Mouse (Mus musculus) CH12.LX (cell line): ENCODE measurements around the gene Spin1.
"Not testable (repeated sequence)": the region's sequence is repeated elsewhere in the genome, so short reads cannot be mapped to it uniquely, and the experiment has no call there.

Experiments
- CTCF ChIP-seq, 2 experiments: IDR thresholded peaks in 1 of 2; conservative IDR thresholded peaks in 1 of 2; 2 replicates each; pipeline ENCODE4 v1.5.1; 2011 to 2012; ENCODE audit warnings: low read depth in 2 of 2, low read length in 2 of 2, improper control_type of control experiment in 1 of 2, inconsistent platforms in 1 of 2, mild to moderate bottlenecking in 1 of 2, moderate library complexity in 1 of 2
- ELF1 ChIP-seq: IDR thresholded peaks from 2 replicates; pipeline ENCODE4 v1.6.1; 2014; ENCODE audit warnings: low read depth, mild to moderate bottlenecking, inconsistent platforms, low read length, improper control_type of control experiment
- EP300 ChIP-seq: IDR thresholded peaks from 2 replicates; pipeline ENCODE4 v1.6.1; 2011; ENCODE audit warnings: low read length, improper control_type of control experiment
- IRF4 ChIP-seq: IDR thresholded peaks from 2 replicates; pipeline ENCODE4 v1.6.1; 2014; ENCODE audit warnings: low read depth, mild to moderate bottlenecking, inconsistent platforms, low read length, improper control_type of control experiment
- MAZ ChIP-seq: IDR thresholded peaks from 2 replicates; pipeline ENCODE4 v1.6.1; 2012; ENCODE audit warnings: low read depth, mild to moderate bottlenecking, inconsistent platforms, low read length, improper control_type of control experiment, moderate library complexity
- MEF2A ChIP-seq: IDR thresholded peaks from 2 replicates; pipeline ENCODE4 v1.6.1; 2014; ENCODE audit warnings: low read depth, mild to moderate bottlenecking, inconsistent platforms, low read length, improper control_type of control experiment, borderline replicate concordance
- NELFE ChIP-seq: IDR thresholded peaks from 2 replicates; pipeline ENCODE4 v1.6.1; 2011; ENCODE audit warnings: low read depth, low read length, improper control_type of control experiment
- NRF1 ChIP-seq: IDR thresholded peaks from 2 replicates; pipeline ENCODE4 v1.6.1; 2014; ENCODE audit warnings: low read depth, mild to moderate bottlenecking, inconsistent platforms, low read length, improper control_type of control experiment, moderate library complexity
- POLR2A ChIP-seq: IDR thresholded peaks from 2 replicates; pipeline ENCODE4 v1.6.1; 2011; ENCODE audit warnings: low read depth, mild to moderate bottlenecking, improper control_type of control experiment, low read length
- POLR2AphosphoS2 ChIP-seq: IDR thresholded peaks from 2 replicates; pipeline ENCODE4 v1.6.1; 2011; ENCODE audit warnings: low read depth, low read length, improper control_type of control experiment
- TCF12 ChIP-seq: IDR thresholded peaks from 2 replicates; pipeline ENCODE4 v1.6.1; 2014; ENCODE audit warnings: low read depth, mild to moderate bottlenecking, inconsistent platforms, low read length, improper control_type of control experiment
- USF1 ChIP-seq: IDR thresholded peaks from 2 replicates; pipeline ENCODE4 v1.6.1; 2014; ENCODE audit warnings: low read depth, mild to moderate bottlenecking, inconsistent platforms, low read length, improper control_type of control experiment
- ZC3H11A ChIP-seq: IDR thresholded peaks from 2 replicates; pipeline ENCODE4 v1.6.1; 2012; ENCODE audit warnings: low read depth, mild to moderate bottlenecking, inconsistent platforms, low read length, improper control_type of control experiment
- ZMIZ1 ChIP-seq: IDR thresholded peaks from 2 replicates; pipeline ENCODE4 v1.6.1; 2012; ENCODE audit warnings: low read depth, mild to moderate bottlenecking, inconsistent platforms, low read length, improper control_type of control experiment

GRCm38 (mm10) chr13:51078586-51078985 is 22.1 kb upstream of the Spin1 start:
- TF ChIP-seq MAZ; NELFE; ZMIZ1; ZC3H11A; CTCF (conservative IDR thresholded peaks at IDR 0.05 in 1 of 2, IDR thresholded peaks at IDR 0.05 in 1 of 2; ENCODE audit: low read depth in 2 of 2, low read length in 2 of 2); POLR2AphosphoS2; EP300; NRF1; MEF2A; IRF4; ELF1; USF1; TCF12; POLR2A: not testable (repeated sequence)
